Mouse (Mus musculus) embryonic facial prominence, embryonic 14.5 days (tissue): ENCODE measurements at regions not wholly inside any gene's neighbourhood (a gene's known extent, or its start where the extent isn't known, plus 50 kb on each side); places are given as distances from the start of the nearest gene placed in this dataset.

Source experiments
- ATAC-seq: fragments of 200-750 bp; cut with Nextera tagmentation; 2 replicates; pipeline ENCODE4 v1.8.0; 2017; ENCODE audit warnings: low read depth, moderate number of reproducible peaks, moderate TSS enrichment
- DNase-seq: peaks from one replicate; pipeline ENCODE4 v3.0.0-alpha.2; 2015; ENCODE audit warnings: low spot score
- H3K27ac ChIP-seq: fragments of 300-500 bp; sonication (generic); replicated peaks from 2 replicates; pipeline ENCODE4 v1.5.1; 2014; ENCODE audit warnings: low read depth, mild to moderate bottlenecking, low read length, moderate library complexity
- H3K27me3 ChIP-seq: fragments of 300-500 bp; sonication (generic); replicated peaks from 2 replicates; pipeline ENCODE4 v1.6.1; 2014; ENCODE audit warnings: low read length; ENCODE audit not compliant: control insufficient read depth, insufficient read depth
- H3K36me3 ChIP-seq: fragments of 300-500 bp; sonication (generic); 2 replicates; pipeline ENCODE4 v1.6.1; 2014; ENCODE audit warnings: low read length, mixed read lengths; ENCODE audit not compliant: control insufficient read depth, insufficient read depth
- H3K4me1 ChIP-seq: fragments of 300-500 bp; sonication (generic); 2 replicates; pipeline ENCODE4 v1.6.1; 2014; ENCODE audit warnings: antibody characterized with exemption, low read length; ENCODE audit not compliant: control insufficient read depth, insufficient read depth
- H3K4me2 ChIP-seq: fragments of 300-500 bp; sonication (generic); 2 replicates; pipeline ENCODE4 v1.6.1; 2014; ENCODE audit warnings: low read depth, mild to moderate bottlenecking, low read length, moderate library complexity, mixed read lengths
- H3K4me3 ChIP-seq: fragments of 300-500 bp; sonication (generic); 2 replicates; pipeline ENCODE4 v1.5.1; 2014; ENCODE audit warnings: low read depth, mild to moderate bottlenecking, low read length
- H3K9ac ChIP-seq: fragments of 300-500 bp; sonication (generic); 2 replicates; pipeline ENCODE4 v1.6.1; 2014; ENCODE audit warnings: low read depth, mild to moderate bottlenecking, low read length, moderate library complexity, mixed read lengths
- H3K9me3 ChIP-seq: fragments of 300-500 bp; sonication (generic); 2 replicates; pipeline ENCODE4 v1.6.1; 2016; ENCODE audit warnings: low read length; ENCODE audit not compliant: control insufficient read depth
- WGBS: fragments of 180-500 bp; shearing (Covaris S2); extraction: QIAGEN DNeasy Blood & Tissue Kit; methylation state at CpG from one replicate; pipeline ENCODE4 v1.1.7; 2014; 5-methylcytosine and 5-hydroxymethylcytosine counted together

GRCm38 (mm10) chr10:37625972-37626757 lies 487.4 kb upstream of the Marcks start:
- Histone ChIP-seq H3K27ac (no peak overlapping the region), H3K9ac (no peak overlapping the region), H3K9me3 (no peaks in the 10 kb centered on the region), H3K4me2 (no peak overlapping the region), H3K27me3 (no peaks in the 10 kb centered on the region), H3K36me3 (no peaks in the 10 kb centered on the region), H3K4me3 (no peak overlapping the region), H3K4me1 (peaks cover 9% of the 10 kb centered on the region)
- WGBS = 40% methylated on average over 1 of the region's 1 CpGs
- ATAC-seq (no peak), DNase-seq (no peak)

GRCm38 (mm10) chr10:37623041-37623440 lies 484.3 kb upstream of the Marcks start:
- no peak overlapping the region for H3K4me3 ChIP-seq
- no peaks in the 10 kb centered on the region for H3K27me3 ChIP-seq
- H3K9me3 ChIP-seq = no peaks in the 10 kb centered on the region
- H3K4me2 ChIP-seq = no peak overlapping the region
- H3K36me3 ChIP-seq = no peaks in the 10 kb centered on the region
- ATAC-seq (no peak), DNase-seq (no peak)
- H3K27ac ChIP-seq = no peak overlapping the region
- H3K9ac ChIP-seq = no peak overlapping the region
- peaks cover 7% of the 10 kb centered on the region for H3K4me1 ChIP-seq

GRCm38 (mm10) chr10:37618606-37619005 lies 479.9 kb upstream of the Marcks start:
- H3K36me3 ChIP-seq = no peaks in the 10 kb centered on the region
- no peaks in the 10 kb centered on the region for H3K9me3 ChIP-seq
- DNase-seq = no peak
- no peaks in the 10 kb centered on the region for H3K27me3 ChIP-seq
- no peak overlapping the region for H3K9ac ChIP-seq
- H3K4me1 ChIP-seq = peaks cover 7% of the 10 kb centered on the region
- H3K27ac ChIP-seq = no peak overlapping the region
- H3K4me3 ChIP-seq = no peak overlapping the region
- no peak for ATAC-seq
- H3K4me2 ChIP-seq = no peak overlapping the region
- 77% methylated on average over 1 of the region's 1 CpGs for WGBS

GRCm38 (mm10) chr10:37617708-37618300 lies 479.1 kb upstream of the Marcks start:
- Histone ChIP-seq H3K27ac (no peak overlapping the region), H3K36me3 (no peaks in the 10 kb centered on the region), H3K4me2 (no peak overlapping the region), H3K9ac (no peak overlapping the region), H3K4me1 (peaks cover 7% of the 10 kb centered on the region), H3K27me3 (no peaks in the 10 kb centered on the region), H3K4me3 (no peak overlapping the region), H3K9me3 (no peaks in the 10 kb centered on the region)
- 59% methylated on average over 7 of the region's 7 CpGs for WGBS
- ATAC-seq (no peak), DNase-seq (no peak)

- Histone ChIP-seq H3K4me3 (no peak overlapping the region), H3K9ac (no peak overlapping the region), H3K27ac (no peak overlapping the region), H3K27me3 (no peaks in the 10 kb centered on the region), H3K36me3 (no peaks in the 10 kb centered on the region), H3K9me3 (no peaks in the 10 kb centered on the region), H3K4me2 (no peak overlapping the region), H3K4me1 (peaks cover 7% of the 10 kb centered on the region)
- ATAC-seq = no peak
- WGBS = 56% methylated on average over 4 of the region's 4 CpGs
- DNase-seq = peak; percentile 64
These were observed 477.4 kb upstream of the Marcks start for GRCm38 (mm10) chr10:37615926-37616691.

- H3K27me3 ChIP-seq = no peaks in the 10 kb centered on the region
- H3K36me3 ChIP-seq = no peaks in the 10 kb centered on the region
- H3K27ac ChIP-seq = no peak overlapping the region
- no peak for DNase-seq
- peaks cover 7% of the 10 kb centered on the region for H3K4me1 ChIP-seq
- no peak overlapping the region for H3K9ac ChIP-seq
- no peak for ATAC-seq
- H3K4me2 ChIP-seq = no peak overlapping the region
- WGBS = 61% methylated on average over 1 of the region's 1 CpGs
- H3K4me3 ChIP-seq = no peak overlapping the region
- H3K9me3 ChIP-seq = no peaks in the 10 kb centered on the region
These were observed 475.2 kb upstream of the Marcks start for GRCm38 (mm10) chr10:37613936-37614335.

- no peak overlapping the region for H3K4me2 ChIP-seq
- ATAC-seq (no peak), DNase-seq (peak; percentile 50)
- no peak overlapping the region for H3K4me3 ChIP-seq
- H3K36me3 ChIP-seq = no peaks in the 10 kb centered on the region
- 10% methylated on average over 1 of the region's 1 CpGs for WGBS
- H3K9me3 ChIP-seq = no peaks in the 10 kb centered on the region
- H3K27ac ChIP-seq = peak overlapping the region; percentile 71
- H3K9ac ChIP-seq = 0 out of 2 replicates have a peak overlapping the region, but pooled peaks have one; percentile 3
- no peaks in the 10 kb centered on the region for H3K27me3 ChIP-seq
- H3K4me1 ChIP-seq = peaks cover 8% of the 10 kb centered on the region
These were observed 464.8 kb upstream of the Marcks start for GRCm38 (mm10) chr10:37603529-37603928.

GRCm38 (mm10) chr10:37602936-37603335 lies 464.2 kb upstream of the Marcks start:
- H3K4me1 ChIP-seq = peaks cover 8% of the 10 kb centered on the region
- H3K4me2 ChIP-seq = no peak overlapping the region
- H3K9ac ChIP-seq = no peak overlapping the region
- ATAC-seq = no peak
- no peak overlapping the region for H3K4me3 ChIP-seq
- peak overlapping the region; percentile 53; the same call in 1 of the 2 replicates for H3K27ac ChIP-seq
- no peaks in the 10 kb centered on the region for H3K27me3 ChIP-seq
- no peaks in the 10 kb centered on the region for H3K36me3 ChIP-seq
- WGBS = 36% methylated on average over 2 of the region's 2 CpGs
- no peaks in the 10 kb centered on the region for H3K9me3 ChIP-seq
- peak; percentile 74 for DNase-seq
